Mouse (Mus musculus): Measurements from ENCODE around the gene Hoxb8.

The Hoxb8 gene

GRCm38 (mm10) chr11:96268031-96268745 lies 13.5 kb upstream of the Hoxb8 start:
- no peak for DNase-seq (ENCODE audit: low spot score)

GRCm38 (mm10) chr11:96269869-96270268 lies 11.8 kb upstream of the Hoxb8 start:
- no peak for DNase-seq (ENCODE audit: low spot score)

- no peak for DNase-seq (ENCODE audit: low spot score)
Measured at GRCm38 (mm10) chr11:96270996-96271540, 10.6 kb upstream of the Hoxb8 start, which contains the start of gene Hoxb9. Gene Hoxb9, plus strand, starts transcription at chr11:96271457.

GRCm38 (mm10) chr11:96271541-96272011 lies 10.1 kb upstream of the Hoxb8 start:
- peak; percentile 53 for DNase-seq (ENCODE audit: low spot score)

GRCm38 (mm10) chr11:96272024-96272921 lies 9.4 kb upstream of the Hoxb8 start:
- no peak for DNase-seq (ENCODE audit: low spot score)

GRCm38 (mm10) chr11:96274428-96274827 lies 7.3 kb upstream of the Hoxb8 start:
- DNase-seq (ENCODE audit: low spot score): no peak

- no peak for DNase-seq (ENCODE audit: low spot score)
Measured at GRCm38 (mm10) chr11:96275896-96276295, 5.8 kb upstream of the Hoxb8 start.

- no peak for DNase-seq (ENCODE audit: low spot score)
Measured at GRCm38 (mm10) chr11:96277151-96278044, 4.3 kb upstream of the Hoxb8 start.

- no peak for DNase-seq (ENCODE audit: low spot score)
Measured at GRCm38 (mm10) chr11:96278324-96278723, 3.4 kb upstream of the Hoxb8 start.

GRCm38 (mm10) chr11:96278773-96279172 lies 2.9 kb upstream of the Hoxb8 start:
- DNase-seq (ENCODE audit: low spot score): peak; percentile 82

GRCm38 (mm10) chr11:96279421-96280233 lies 2.1 kb upstream of the Hoxb8 start:
- DNase-seq (ENCODE audit: low spot score): no peak

- no peak for DNase-seq (ENCODE audit: low spot score)
Measured at GRCm38 (mm10) chr11:96280399-96281378, 1.0 kb upstream of the Hoxb8 start.

- no peak for DNase-seq (ENCODE audit: low spot score)
Measured at GRCm38 (mm10) chr11:96281396-96281795, 309 bp upstream of the Hoxb8 start.

- DNase-seq (ENCODE audit: low spot score): no peak
Measured at GRCm38 (mm10) chr11:96282795-96283430, 1.2 kb downstream of the Hoxb8 start.

GRCm38 (mm10) chr11:96284041-96284749 lies 2.5 kb downstream of the Hoxb8 start:
- no peak for DNase-seq (ENCODE audit: low spot score)

- DNase-seq (ENCODE audit: low spot score): no peak
Measured at GRCm38 (mm10) chr11:96284774-96285734, 3.3 kb downstream of the Hoxb8 start.

Measured in urinary bladder, postnatal 25 days (tissue).